Mouse (Mus musculus) neural tube, embryonic 13.5 days (tissue): ENCODE data around the gene Rasgef1c. TPM values are rescaled to one million over a fixed set of nuclear protein-coding genes. Genes with fewer than 3 reads are reported as not detected.
A peak's percentile ranks its signal among the peaks of the same experiment; 100 is the strongest.

Experiments used
- ATAC-seq: fragments of 200-750 bp; cut with Nextera tagmentation; 2 replicates; pipeline ENCODE4 v1.8.0; 2017; ENCODE audit warnings: low read depth, mild to moderate bottlenecking, moderate TSS enrichment, moderate library complexity
- H3K27ac ChIP-seq: fragments of 300-500 bp; sonication (generic); replicated peaks from 2 replicates; pipeline ENCODE4 v1.5.1; 2015; ENCODE audit warnings: moderate library complexity, mild to moderate bottlenecking, inconsistent platforms
- H3K27me3 ChIP-seq: fragments of 300-500 bp; sonication (generic); 2 replicates; pipeline ENCODE4 v1.6.1; 2015; ENCODE audit warnings: mild to moderate bottlenecking, inconsistent platforms
- H3K36me3 ChIP-seq: fragments of 300-500 bp; sonication (generic); 2 replicates; pipeline ENCODE4 v1.6.1; 2015; ENCODE audit warnings: mild to moderate bottlenecking, inconsistent platforms
- H3K4me1 ChIP-seq: fragments of 300-500 bp; sonication (generic); replicated peaks from 2 replicates; pipeline ENCODE4 v1.6.1; 2015; ENCODE audit warnings: inconsistent platforms
- H3K4me2 ChIP-seq: fragments of 300-500 bp; sonication (generic); 2 replicates; pipeline ENCODE4 v1.6.1; 2015; ENCODE audit warnings: inconsistent platforms, mild to moderate bottlenecking, moderate library complexity
- H3K4me3 ChIP-seq: fragments of 300-500 bp; sonication (generic); 2 replicates; pipeline ENCODE4 v1.5.1; 2015; ENCODE audit warnings: mild to moderate bottlenecking, inconsistent platforms
- H3K9ac ChIP-seq: fragments of 300-500 bp; sonication (generic); 2 replicates; pipeline ENCODE4 v1.6.1; 2015; ENCODE audit warnings: moderate library complexity, mild to moderate bottlenecking, inconsistent platforms
- H3K9me3 ChIP-seq: fragments of 300-500 bp; sonication (generic); 2 replicates; pipeline ENCODE4 v1.6.1; 2016; ENCODE audit warnings: inconsistent platforms
- WGBS: fragments of 180-500 bp; shearing (Covaris S2); methylation state at CpG from one replicate; pipeline ENCODE4 v1.1.7; 2015; 5-methylcytosine and 5-hydroxymethylcytosine counted together
- polyA plus RNA-seq: library from polyadenylated mRNA; unstranded; fragments of >200 nt; fragmentation: Nextera tagmentation; extraction: Ambion mirVana; gene quantifications from 2 replicates; pipeline ENCODE4 v1.2.1, GENCODE M21; 2015

Rasgef1c gene
- polyA plus RNA-seq, 1 experiment from 2014 or later: 17.8 TPM

- no peak overlapping the region for H3K27ac ChIP-seq
Observed at GRCm38 (mm10) chr11:49981321-49981963, 79.8 kb downstream of the Rasgef1c start.

GRCm38 (mm10) chr11:49982094-49982493, 80.5 kb downstream of the Rasgef1c start:
- H3K4me2 ChIP-seq: no peak overlapping the region
- ATAC-seq: no peak
- no peak overlapping the region for H3K9ac ChIP-seq
- no peaks in the 10 kb centered on the region for H3K9me3 ChIP-seq
- H3K4me1 ChIP-seq: no peaks in the 10 kb centered on the region
- H3K36me3 ChIP-seq: no peaks in the 10 kb centered on the region
- no peak overlapping the region for H3K27ac ChIP-seq
- WGBS: 84% methylated on average over 4 of the region's 4 CpGs
- H3K4me3 ChIP-seq: no peak overlapping the region
- H3K27me3 ChIP-seq: no peaks in the 10 kb centered on the region

More at GRCm38 (mm10) chr11:49981321-49981963, 79.8 kb downstream of the Rasgef1c start:
- Histone ChIP-seq H3K4me1 (no peaks in the 10 kb centered on the region), H3K4me3 (no peak overlapping the region), H3K27me3 (no peaks in the 10 kb centered on the region), H3K9me3 (no peaks in the 10 kb centered on the region), H3K9ac (no peak overlapping the region), H3K36me3 (no peaks in the 10 kb centered on the region), H3K4me2 (no peak overlapping the region)
- WGBS: 91% methylated on average over 7 of the region's 7 CpGs
- no peak for ATAC-seq

- no peak overlapping the region for H3K4me2 ChIP-seq
- no peak overlapping the region for H3K27ac ChIP-seq
- 55% methylated on average over 4 of the region's 4 CpGs for WGBS
- H3K36me3 ChIP-seq: no peaks in the 10 kb centered on the region
- no peak for ATAC-seq
- no peaks in the 10 kb centered on the region for H3K4me1 ChIP-seq
- no peak overlapping the region for H3K4me3 ChIP-seq
- no peak overlapping the region for H3K9ac ChIP-seq
- no peaks in the 10 kb centered on the region for H3K27me3 ChIP-seq
- H3K9me3 ChIP-seq: no peaks in the 10 kb centered on the region
Observed at GRCm38 (mm10) chr11:49982881-49983280, 81.2 kb downstream of the Rasgef1c start.

GRCm38 (mm10) chr11:49983875-49984552, 82.4 kb downstream of the Rasgef1c start:
- ATAC-seq: no peak
- no peak overlapping the region for H3K9ac ChIP-seq

GRCm38 (mm10) chr11:49985009-49985408, 83.4 kb downstream of the Rasgef1c start:
- no peaks in the 10 kb centered on the region for H3K36me3 ChIP-seq
- no peak overlapping the region for H3K4me2 ChIP-seq
- no peaks in the 10 kb centered on the region for H3K27me3 ChIP-seq
- H3K9me3 ChIP-seq: no peaks in the 10 kb centered on the region
- no peaks in the 10 kb centered on the region for H3K4me1 ChIP-seq
- ATAC-seq: no peak
- no peak overlapping the region for H3K9ac ChIP-seq
- no peak overlapping the region for H3K27ac ChIP-seq
- WGBS: 90% methylated on average over 4 of the region's 4 CpGs
- H3K4me3 ChIP-seq: no peak overlapping the region

More at GRCm38 (mm10) chr11:49983875-49984552, 82.4 kb downstream of the Rasgef1c start:
- Histone ChIP-seq H3K36me3 (no peaks in the 10 kb centered on the region), H3K27me3 (no peaks in the 10 kb centered on the region), H3K27ac (no peak overlapping the region), H3K4me2 (no peak overlapping the region), H3K4me1 (no peaks in the 10 kb centered on the region), H3K4me3 (no peak overlapping the region), H3K9me3 (no peaks in the 10 kb centered on the region)
- WGBS: 74% methylated on average over 4 of the region's 4 CpGs

GRCm38 (mm10) chr11:49986277-49987036, 84.8 kb downstream of the Rasgef1c start:
- H3K27ac ChIP-seq: no peak overlapping the region
- H3K27me3 ChIP-seq: no peaks in the 10 kb centered on the region
- WGBS: 22% methylated on average over 10 of the region's 10 CpGs
- ATAC-seq: peak; percentile 71; the same call in 1 of the 2 replicates
- no peaks in the 10 kb centered on the region for H3K36me3 ChIP-seq
- no peak overlapping the region for H3K4me2 ChIP-seq
- no peak overlapping the region for H3K4me3 ChIP-seq
- H3K9ac ChIP-seq: no peak overlapping the region
- H3K4me1 ChIP-seq: no peaks in the 10 kb centered on the region
- H3K9me3 ChIP-seq: no peaks in the 10 kb centered on the region

GRCm38 (mm10) chr11:49994536-49994935, 92.9 kb downstream of the Rasgef1c start:
- no peaks in the 10 kb centered on the region for H3K9me3 ChIP-seq
- ATAC-seq: no peak

GRCm38 (mm10) chr11:49996398-49996797, 94.8 kb downstream of the Rasgef1c start:
- H3K4me2 ChIP-seq: no peak overlapping the region
- ATAC-seq: no peak
- H3K4me1 ChIP-seq: no peaks in the 10 kb centered on the region
- H3K36me3 ChIP-seq: no peaks in the 10 kb centered on the region
- no peaks in the 10 kb centered on the region for H3K9me3 ChIP-seq
- no peaks in the 10 kb centered on the region for H3K27me3 ChIP-seq
- WGBS: 87% methylated on average over 4 of the region's 4 CpGs
- no peak overlapping the region for H3K9ac ChIP-seq
- H3K27ac ChIP-seq: no peak overlapping the region
- no peak overlapping the region for H3K4me3 ChIP-seq

More at GRCm38 (mm10) chr11:49994536-49994935, 92.9 kb downstream of the Rasgef1c start:
- H3K4me1 ChIP-seq: no peaks in the 10 kb centered on the region
- 85% methylated on average over 2 of the region's 2 CpGs for WGBS
- no peak overlapping the region for H3K4me2 ChIP-seq
- no peak overlapping the region for H3K9ac ChIP-seq
- no peak overlapping the region for H3K4me3 ChIP-seq
- H3K27me3 ChIP-seq: no peaks in the 10 kb centered on the region
- H3K36me3 ChIP-seq: no peaks in the 10 kb centered on the region
- H3K27ac ChIP-seq: no peak overlapping the region

GRCm38 (mm10) chr11:49997321-49997720, 95.7 kb downstream of the Rasgef1c start:
- 86% methylated on average over 5 of the region's 5 CpGs for WGBS
- no peak for ATAC-seq

GRCm38 (mm10) chr11:50002853-50003252, 101.2 kb downstream of the Rasgef1c start:
- H3K9ac ChIP-seq: no peak overlapping the region
- no peak overlapping the region for H3K27ac ChIP-seq
- H3K9me3 ChIP-seq: no peaks in the 10 kb centered on the region
- no peak overlapping the region for H3K4me3 ChIP-seq
- ATAC-seq: no peak
- no peaks in the 10 kb centered on the region for H3K4me1 ChIP-seq
- no peaks in the 10 kb centered on the region for H3K36me3 ChIP-seq
- H3K4me2 ChIP-seq: no peak overlapping the region
- H3K27me3 ChIP-seq: no peaks in the 10 kb centered on the region
- WGBS: 89% methylated on average over 4 of the region's 4 CpGs

More at GRCm38 (mm10) chr11:49997321-49997720, 95.7 kb downstream of the Rasgef1c start:
- Histone ChIP-seq H3K4me2 (no peak overlapping the region), H3K9me3 (no peaks in the 10 kb centered on the region), H3K4me1 (no peaks in the 10 kb centered on the region), H3K27me3 (no peaks in the 10 kb centered on the region), H3K36me3 (no peaks in the 10 kb centered on the region), H3K27ac (no peak overlapping the region), H3K9ac (no peak overlapping the region), H3K4me3 (no peak overlapping the region)

- no peak for ATAC-seq
- WGBS: 67% methylated on average over 10 of the region's 10 CpGs
- no peak overlapping the region for H3K9ac ChIP-seq
- no peaks in the 10 kb centered on the region for H3K36me3 ChIP-seq
- H3K9me3 ChIP-seq: no peaks in the 10 kb centered on the region
- H3K4me3 ChIP-seq: no peak overlapping the region
- no peak overlapping the region for H3K4me2 ChIP-seq
- H3K4me1 ChIP-seq: no peaks in the 10 kb centered on the region
- H3K27me3 ChIP-seq: no peaks in the 10 kb centered on the region
- no peak overlapping the region for H3K27ac ChIP-seq
Observed at GRCm38 (mm10) chr11:50007776-50008175, 106.1 kb downstream of the Rasgef1c start.

GRCm38 (mm10) chr11:50008231-50008630, 106.6 kb downstream of the Rasgef1c start:
- no peak for ATAC-seq
- Histone ChIP-seq H3K4me3 (no peak overlapping the region), H3K27me3 (no peaks in the 10 kb centered on the region), H3K27ac (no peak overlapping the region), H3K9me3 (no peaks in the 10 kb centered on the region), H3K4me2 (no peak overlapping the region), H3K4me1 (no peaks in the 10 kb centered on the region), H3K9ac (no peak overlapping the region), H3K36me3 (no peaks in the 10 kb centered on the region)
- 20% methylated on average over 5 of the region's 5 CpGs for WGBS
